Mouse (Mus musculus) forebrain, embryonic 10.5 days (tissue): Measurements from ENCODE around the gene Kcnip1. TPM values are rescaled to one million over a fixed set of nuclear protein-coding genes. Genes with fewer than 3 reads are reported as not detected.

Experiments used
- DNase-seq: peaks from one replicate; pipeline ENCODE4 v3.0.0-alpha.2; 2017; ENCODE audit warnings: low spot score; ENCODE audit errors: extremely low spot score
- H3K27ac ChIP-seq: fragments of 300-500 bp; sonication (generic); 2 replicates; pipeline ENCODE4 v1.5.1; 2016; ENCODE audit warnings: mild to moderate bottlenecking
- H3K27me3 ChIP-seq: fragments of 300-500 bp; sonication (generic); 2 replicates; pipeline ENCODE4 v1.6.1; 2016; ENCODE audit warnings: mild to moderate bottlenecking; ENCODE audit not compliant: poor library complexity, severe bottlenecking
- H3K36me3 ChIP-seq: fragments of 300-500 bp; sonication (generic); replicated peaks from 2 replicates; pipeline ENCODE4 v1.6.1; 2016; ENCODE audit warnings: mild to moderate bottlenecking, moderate library complexity
- H3K4me1 ChIP-seq: fragments of 300-500 bp; sonication (generic); 2 replicates; pipeline ENCODE4 v1.6.1; 2016
- H3K4me3 ChIP-seq: fragments of 300-500 bp; sonication (generic); 2 replicates; pipeline ENCODE4 v1.5.1; 2016; ENCODE audit warnings: mild to moderate bottlenecking, moderate library complexity
- H3K9me3 ChIP-seq: fragments of 300-500 bp; sonication (generic); 2 replicates; pipeline ENCODE4 v1.6.1; 2016; ENCODE audit warnings: mild to moderate bottlenecking, moderate library complexity
- WGBS: fragments of 180-500 bp; shearing (Covaris S2); methylation state at CpG from one replicate; pipeline ENCODE4 v1.1.7; 2016; 5-methylcytosine and 5-hydroxymethylcytosine counted together
- polyA plus RNA-seq: library from polyadenylated mRNA; unstranded; fragments of >200 nt; fragmentation: Nextera tagmentation; extraction: Ambion mirVana; gene quantifications from 2 replicates; pipeline ENCODE4 v1.2.1, GENCODE M21; 2016

The Kcnip1 gene
- polyA plus RNA-seq, 1 experiment from 2014 or later: 3.7 TPM

DNA sequence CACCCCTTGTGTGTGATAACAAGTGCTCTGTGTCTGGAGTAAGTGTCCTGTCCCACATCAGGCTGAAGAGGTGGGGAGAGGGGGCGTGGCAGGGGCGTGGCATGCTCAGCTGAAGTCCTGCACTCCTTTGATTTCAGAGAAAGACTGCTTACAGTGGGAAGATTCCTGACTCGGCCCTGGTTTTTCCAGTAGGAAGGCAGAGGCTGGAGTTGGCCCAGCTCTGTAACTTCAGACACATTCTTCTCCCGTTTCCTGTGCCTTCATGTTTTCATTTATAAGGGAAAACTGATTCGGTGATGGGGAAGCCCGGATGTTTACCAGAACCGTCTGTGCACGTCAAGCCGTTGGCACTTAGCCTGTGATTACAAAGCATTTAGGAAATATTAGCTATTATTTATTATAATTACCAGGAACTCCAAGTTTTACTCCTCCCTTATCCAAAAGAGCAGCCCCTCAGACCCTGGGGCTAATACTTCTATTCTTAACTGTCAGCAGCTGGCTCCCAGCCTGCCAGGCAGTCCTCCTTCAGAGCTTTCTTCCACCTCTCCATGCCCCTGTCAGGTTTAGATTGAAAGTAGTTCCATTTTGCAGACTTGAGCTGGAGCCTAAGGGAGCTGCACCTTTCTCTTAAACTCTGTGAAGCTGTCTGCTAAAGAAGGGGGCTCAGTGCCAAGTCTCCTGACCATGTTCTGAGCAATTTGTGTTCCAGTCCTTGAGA, 120.8 kb downstream of the Kcnip1 start:
- Histone ChIP-seq H3K27me3 (no peaks in the 10 kb centered on the region), H3K9me3 (peaks cover 8% of the 10 kb centered on the region; the same call in 1 of the 2 replicates), H3K4me1 (peaks cover 27% of the 10 kb centered on the region), H3K4me3 (no peak overlapping the region), H3K27ac (peak overlapping the region; percentile 56; the same call in 1 of the 2 replicates), H3K36me3 (no peaks in the 10 kb centered on the region)
- no peak for DNase-seq
- WGBS: 62% methylated on average over 9 of the region's 9 CpGs

DNA sequence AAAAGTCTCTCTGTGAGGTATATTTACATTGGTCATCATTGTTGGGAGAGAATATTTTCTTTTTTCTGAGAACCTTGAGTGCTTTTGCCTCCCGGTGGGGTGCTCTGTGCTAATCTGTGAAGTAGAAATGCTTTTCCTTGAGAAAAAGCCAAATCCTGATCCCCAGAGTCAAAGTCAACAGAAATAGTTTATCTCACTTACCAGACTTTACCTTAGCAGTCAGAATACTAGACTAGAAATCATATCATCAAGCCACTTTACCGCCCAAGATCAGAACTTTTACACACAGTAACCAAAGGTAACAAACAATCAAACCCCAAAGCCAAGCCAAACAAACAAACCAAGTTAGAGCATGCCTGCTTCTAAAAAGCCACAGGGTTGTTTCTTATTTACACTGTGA, 122.7 kb downstream of the Kcnip1 start:
- H3K27ac ChIP-seq: no peak overlapping the region
- peaks cover 27% of the 10 kb centered on the region for H3K4me1 ChIP-seq
- H3K9me3 ChIP-seq: peaks cover under 1% of the 10 kb centered on the region; the same call in 1 of the 2 replicates
- no peak overlapping the region for H3K4me3 ChIP-seq
- no peaks in the 10 kb centered on the region for H3K27me3 ChIP-seq
- WGBS: 91% methylated on average over 2 of the region's 2 CpGs
- DNase-seq: no peak
- H3K36me3 ChIP-seq: no peaks in the 10 kb centered on the region

- Histone ChIP-seq H3K27ac (no peak overlapping the region), H3K4me1 (peaks cover 27% of the 10 kb centered on the region), H3K9me3 (no peaks in the 10 kb centered on the region), H3K27me3 (no peaks in the 10 kb centered on the region), H3K4me3 (no peak overlapping the region), H3K36me3 (no peaks in the 10 kb centered on the region)
- DNase-seq: no peak
- WGBS: 54% methylated on average over 3 of the region's 3 CpGs
Observed at GRCm38 (mm10) chr11:33869559-33869958, 123.4 kb downstream of the Kcnip1 start.

DNA sequence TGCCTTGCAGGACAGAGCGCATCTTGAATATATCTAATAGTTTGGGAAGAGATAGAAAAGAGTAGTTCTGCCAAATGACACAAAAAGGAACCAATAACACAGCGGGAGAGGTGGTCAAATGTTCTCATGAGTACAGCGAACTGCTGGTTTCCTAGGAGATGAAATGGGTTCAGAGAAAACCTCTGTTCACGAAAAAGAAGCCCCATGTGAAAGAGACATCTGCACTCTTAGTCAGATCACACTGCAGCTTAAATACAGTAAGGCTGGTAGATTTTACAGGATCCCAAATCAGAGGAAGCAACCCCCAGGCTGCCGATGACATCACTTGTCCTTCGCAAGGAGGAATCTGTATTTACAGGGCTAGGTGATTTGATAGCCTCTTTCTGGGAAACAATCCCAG, 126.2 kb downstream of the Kcnip1 start:
- H3K4me3 ChIP-seq: no peak overlapping the region
- H3K36me3 ChIP-seq: no peaks in the 10 kb centered on the region
- WGBS: 86% methylated on average over 6 of the region's 6 CpGs
- DNase-seq: no peak
- peaks cover 3% of the 10 kb centered on the region for H3K4me1 ChIP-seq
- no peaks in the 10 kb centered on the region for H3K27me3 ChIP-seq
- H3K27ac ChIP-seq: no peak overlapping the region
- no peaks in the 10 kb centered on the region for H3K9me3 ChIP-seq

GRCm38 (mm10) chr11:33864245-33864644, 128.7 kb downstream of the Kcnip1 start:
- Histone ChIP-seq H3K27ac (no peak overlapping the region), H3K9me3 (no peaks in the 10 kb centered on the region), H3K4me3 (no peak overlapping the region), H3K36me3 (no peaks in the 10 kb centered on the region), H3K4me1 (no peaks in the 10 kb centered on the region; the same call in 1 of the 2 replicates), H3K27me3 (no peaks in the 10 kb centered on the region)
- DNase-seq: no peak
- WGBS: 95% methylated on average over 4 of the region's 4 CpGs

DNA sequence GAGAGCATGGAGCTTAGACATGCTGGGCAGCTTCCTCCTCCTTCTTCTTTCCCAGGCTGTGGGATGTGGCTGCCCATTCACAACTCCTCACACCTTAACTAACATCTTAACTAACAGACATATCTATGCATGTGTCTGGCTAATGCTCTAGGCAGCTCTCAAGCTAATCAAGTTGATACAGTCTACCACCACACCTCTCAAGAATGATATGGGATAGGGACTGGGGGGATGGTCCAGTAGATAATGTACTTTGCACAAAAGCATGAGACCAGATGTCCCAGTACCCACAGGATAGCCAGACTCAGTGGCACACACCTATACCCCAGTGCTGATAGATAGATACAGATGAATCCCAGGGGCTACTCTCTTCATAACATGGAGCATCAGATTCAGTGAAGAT, 131.1 kb downstream of the Kcnip1 start:
- no peak for DNase-seq
- no peaks in the 10 kb centered on the region for H3K27me3 ChIP-seq
- H3K36me3 ChIP-seq: no peaks in the 10 kb centered on the region
- H3K27ac ChIP-seq: no peak overlapping the region
- H3K4me3 ChIP-seq: no peak overlapping the region
- H3K4me1 ChIP-seq: no peaks in the 10 kb centered on the region; the same call in 1 of the 2 replicates
- no peaks in the 10 kb centered on the region for H3K9me3 ChIP-seq

DNA sequence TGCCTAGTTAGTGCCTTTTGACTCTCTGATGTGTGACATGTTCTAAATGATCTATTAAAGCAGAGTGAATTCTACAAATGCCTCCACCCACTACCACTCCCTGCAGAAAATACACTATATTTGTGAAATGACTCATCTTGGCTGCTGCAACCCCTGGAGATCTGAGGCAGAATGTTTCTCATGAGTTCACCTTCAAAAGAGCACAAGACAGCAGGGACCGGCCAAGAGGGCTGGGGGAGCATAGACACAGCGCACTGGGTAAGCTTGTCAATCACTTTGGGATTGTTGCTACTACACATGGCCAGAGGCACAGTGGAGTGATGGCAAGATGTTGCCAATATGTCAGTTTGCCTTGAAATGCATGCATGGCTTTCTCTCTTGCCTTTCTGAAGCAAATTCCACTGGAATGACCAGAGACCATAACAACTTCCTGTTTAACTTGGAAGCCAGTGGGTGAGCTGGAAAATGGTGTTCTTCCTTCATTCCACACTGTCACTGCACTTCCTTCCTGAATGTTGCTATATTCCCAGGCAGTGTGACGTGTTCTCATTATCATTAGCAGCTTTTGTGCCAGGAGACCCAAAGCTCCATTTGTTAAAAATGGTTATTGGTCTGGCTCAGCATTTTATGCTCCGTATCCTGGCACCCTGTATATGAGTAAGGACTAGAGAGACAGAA, 131.9 kb downstream of the Kcnip1 start:
- H3K36me3 ChIP-seq: no peaks in the 10 kb centered on the region
- no peak overlapping the region for H3K4me3 ChIP-seq
- DNase-seq: no peak
- no peaks in the 10 kb centered on the region for H3K9me3 ChIP-seq
- H3K27ac ChIP-seq: no peak overlapping the region
- no peaks in the 10 kb centered on the region for H3K27me3 ChIP-seq
- 85% methylated on average over 4 of the region's 4 CpGs for WGBS
- H3K4me1 ChIP-seq: no peaks in the 10 kb centered on the region

DNA sequence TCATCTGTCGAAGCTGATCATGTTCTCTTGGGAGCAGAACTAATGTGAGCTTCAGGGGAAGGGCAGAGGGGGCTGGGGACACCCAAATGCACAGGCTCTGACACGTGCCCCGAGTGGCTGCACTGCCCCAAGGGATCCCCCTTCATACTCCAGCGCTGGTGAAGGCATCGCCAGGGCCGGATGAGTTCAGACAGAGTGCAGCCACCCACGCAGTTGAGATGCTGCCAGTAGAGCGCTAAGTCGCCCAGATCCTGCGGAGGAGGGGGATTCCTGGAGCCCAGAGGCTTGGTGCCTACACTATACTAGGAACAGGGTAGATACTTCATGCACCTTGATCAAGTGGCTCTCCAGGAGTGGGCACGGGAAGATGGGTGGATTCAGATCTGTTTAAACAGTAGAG, 143.3 kb downstream of the Kcnip1 start:
- Histone ChIP-seq H3K9me3 (no peaks in the 10 kb centered on the region), H3K4me3 (no peak overlapping the region), H3K27me3 (peaks cover 19% of the 10 kb centered on the region), H3K36me3 (no peaks in the 10 kb centered on the region), H3K27ac (no peak overlapping the region), H3K4me1 (peaks cover 19% of the 10 kb centered on the region)
- DNase-seq: no peak
- WGBS: 74% methylated on average over 11 of the region's 11 CpGs

DNA sequence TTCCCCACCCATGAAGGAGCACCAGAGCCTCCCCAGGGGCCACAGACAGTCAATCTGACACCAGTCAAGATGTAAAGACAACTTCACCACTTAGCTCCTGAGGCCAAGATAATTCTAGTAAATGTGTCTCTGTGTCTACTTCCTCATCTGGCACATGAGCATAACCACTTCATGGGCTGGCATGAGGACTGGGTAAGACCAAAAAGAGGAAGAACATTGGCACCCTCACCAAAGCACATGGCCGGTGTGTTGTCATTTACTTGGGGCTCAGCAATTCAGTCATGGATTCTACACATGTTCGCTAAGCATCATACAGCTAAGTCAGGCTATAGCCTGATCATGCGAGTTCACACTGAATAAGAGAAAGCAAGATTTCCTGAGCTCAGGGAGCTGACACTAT, 144.3 kb downstream of the Kcnip1 start:
- no peaks in the 10 kb centered on the region for H3K36me3 ChIP-seq
- WGBS: 97% methylated on average over 3 of the region's 3 CpGs
- no peak for DNase-seq
- H3K9me3 ChIP-seq: no peaks in the 10 kb centered on the region
- H3K27ac ChIP-seq: no peak overlapping the region
- H3K4me1 ChIP-seq: peaks cover 20% of the 10 kb centered on the region
- peaks cover 28% of the 10 kb centered on the region for H3K27me3 ChIP-seq
- no peak overlapping the region for H3K4me3 ChIP-seq

DNA sequence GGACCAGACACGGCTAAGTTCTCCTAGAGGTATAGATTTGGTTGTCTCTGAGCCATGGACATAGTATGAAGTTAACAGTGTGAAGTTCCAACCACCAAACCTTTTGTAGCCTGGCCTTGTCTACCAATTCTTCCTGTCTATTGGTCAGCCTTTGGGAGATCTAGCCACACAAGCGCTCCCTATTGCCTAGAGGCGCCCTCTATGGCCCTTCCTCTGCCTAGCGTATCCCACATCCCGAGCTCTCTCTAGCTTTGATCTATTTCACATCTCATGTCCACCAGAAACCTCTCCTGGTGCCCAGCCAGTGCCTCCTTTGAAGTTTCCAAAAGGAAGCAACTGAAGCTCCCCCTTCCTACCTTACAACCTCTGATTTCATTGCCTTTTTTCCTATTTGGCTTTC, 147.0 kb downstream of the Kcnip1 start:
- no peak for DNase-seq
- WGBS: 62% methylated on average over 5 of the region's 5 CpGs

DNA sequence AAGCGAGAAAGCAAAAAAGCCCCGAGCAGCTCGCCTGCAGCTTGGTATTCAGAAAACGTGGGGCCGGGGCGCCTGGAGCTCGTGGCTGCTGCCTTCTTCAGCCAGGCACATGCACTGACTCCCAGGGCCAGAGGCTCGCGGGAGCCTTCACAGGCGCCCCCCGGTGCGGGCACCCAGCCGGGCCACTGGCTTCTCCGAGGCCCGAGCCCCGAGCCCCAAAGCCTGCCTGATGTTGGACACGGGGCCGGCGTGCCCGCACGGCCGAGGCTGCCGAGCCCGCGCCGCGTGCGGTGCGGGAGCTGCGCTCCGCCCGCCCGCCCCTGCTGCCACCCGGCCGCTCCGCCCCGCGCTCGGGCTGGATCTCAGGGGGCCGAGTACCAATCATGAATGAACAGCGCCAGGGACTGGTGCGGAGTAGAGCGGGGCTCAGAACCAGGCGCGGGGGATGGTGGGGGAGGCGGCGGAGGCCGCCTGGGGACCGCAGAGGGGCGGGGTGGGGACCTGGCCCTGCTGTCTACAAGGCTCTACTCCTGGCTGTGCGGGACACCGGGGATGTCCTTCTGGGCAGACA, 149.6 kb downstream of the Kcnip1 start:
- Histone ChIP-seq H3K4me1 (peaks cover 22% of the 10 kb centered on the region), H3K4me3 (peak overlapping the region; percentile 64), H3K27me3 (peaks cover 58% of the 10 kb centered on the region), H3K27ac (peak overlapping the region; percentile 82), H3K9me3 (no peaks in the 10 kb centered on the region), H3K36me3 (no peaks in the 10 kb centered on the region)
- DNase-seq: peak; percentile 49
- WGBS: under 1% methylated on average over 52 of the region's 52 CpGs

More for the DNA sequence above, 147.0 kb downstream of the Kcnip1 start:
- Histone ChIP-seq H3K9me3 (no peaks in the 10 kb centered on the region), H3K4me3 (no peak overlapping the region), H3K4me1 (peaks cover 26% of the 10 kb centered on the region), H3K27me3 (peaks cover 56% of the 10 kb centered on the region), H3K36me3 (no peaks in the 10 kb centered on the region), H3K27ac (no peak overlapping the region)

DNA sequence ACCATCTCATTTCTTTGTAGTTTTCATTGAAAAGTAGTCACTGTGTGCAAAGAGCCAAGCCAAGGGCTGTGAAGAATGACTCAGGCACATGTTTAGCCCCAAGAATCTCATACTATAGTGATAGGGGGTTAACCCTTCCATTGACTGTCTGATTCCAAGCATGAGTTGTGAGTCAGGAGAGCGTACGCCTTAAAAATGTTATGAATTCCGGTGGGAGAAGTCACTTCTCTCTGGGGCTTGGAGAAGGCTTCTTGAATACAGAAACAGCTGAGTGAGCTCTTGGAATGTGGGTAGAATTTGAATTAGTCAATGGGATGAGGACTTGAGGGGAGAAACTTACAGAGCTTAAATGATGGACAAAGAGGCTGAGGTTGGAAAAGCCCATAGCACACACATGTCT, 153.9 kb downstream of the Kcnip1 start:
- Histone ChIP-seq H3K4me3 (no peak overlapping the region), H3K27me3 (peaks cover 33% of the 10 kb centered on the region), H3K9me3 (no peaks in the 10 kb centered on the region), H3K36me3 (no peaks in the 10 kb centered on the region), H3K4me1 (peaks cover 28% of the 10 kb centered on the region), H3K27ac (no peak overlapping the region)
- whole genome bisulfite sequencing: 92% methylated on average over 3 of the region's 3 CpGs
- DNase-seq: no peak

DNA sequence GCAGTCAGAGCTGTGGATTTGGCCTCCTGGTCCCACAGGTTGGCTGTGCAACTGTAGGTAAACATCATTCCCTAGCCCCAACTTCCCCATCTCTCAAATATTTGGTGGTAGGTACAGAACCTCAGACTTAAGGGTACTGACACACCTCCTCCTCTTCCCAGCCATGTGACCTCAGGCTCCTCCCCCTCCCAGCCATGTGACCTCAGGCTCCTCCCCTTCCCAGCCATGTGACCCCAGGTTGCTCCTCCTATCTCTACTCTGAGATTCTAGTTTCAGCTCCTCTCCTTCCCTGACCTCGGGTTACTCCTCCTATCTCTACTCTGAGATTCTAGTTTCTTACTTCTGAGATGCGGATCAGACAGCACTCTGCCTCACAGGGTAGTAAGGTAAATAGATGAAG, 163.2 kb downstream of the Kcnip1 start:
- Histone ChIP-seq H3K9me3 (no peaks in the 10 kb centered on the region), H3K4me1 (peaks cover 13% of the 10 kb centered on the region), H3K27me3 (no peaks in the 10 kb centered on the region), H3K36me3 (no peaks in the 10 kb centered on the region), H3K4me3 (no peak overlapping the region), H3K27ac (no peak overlapping the region)
- no peak for DNase-seq
- 78% methylated on average over 2 of the region's 2 CpGs for WGBS
